Mouse (Mus musculus) right cerebral cortex, postnatal 36 days (tissue): ENCODE measurements around the gene Tnfsf13.

Experiments
- DNase-seq, 2 experiments: peaks; one replicate each; pipeline ENCODE4 v3.0.0; 2022; ENCODE audit warnings: low spot score in 2 of 2, mixed read lengths in 1 of 2

The Tnfsf13 gene

DNA sequence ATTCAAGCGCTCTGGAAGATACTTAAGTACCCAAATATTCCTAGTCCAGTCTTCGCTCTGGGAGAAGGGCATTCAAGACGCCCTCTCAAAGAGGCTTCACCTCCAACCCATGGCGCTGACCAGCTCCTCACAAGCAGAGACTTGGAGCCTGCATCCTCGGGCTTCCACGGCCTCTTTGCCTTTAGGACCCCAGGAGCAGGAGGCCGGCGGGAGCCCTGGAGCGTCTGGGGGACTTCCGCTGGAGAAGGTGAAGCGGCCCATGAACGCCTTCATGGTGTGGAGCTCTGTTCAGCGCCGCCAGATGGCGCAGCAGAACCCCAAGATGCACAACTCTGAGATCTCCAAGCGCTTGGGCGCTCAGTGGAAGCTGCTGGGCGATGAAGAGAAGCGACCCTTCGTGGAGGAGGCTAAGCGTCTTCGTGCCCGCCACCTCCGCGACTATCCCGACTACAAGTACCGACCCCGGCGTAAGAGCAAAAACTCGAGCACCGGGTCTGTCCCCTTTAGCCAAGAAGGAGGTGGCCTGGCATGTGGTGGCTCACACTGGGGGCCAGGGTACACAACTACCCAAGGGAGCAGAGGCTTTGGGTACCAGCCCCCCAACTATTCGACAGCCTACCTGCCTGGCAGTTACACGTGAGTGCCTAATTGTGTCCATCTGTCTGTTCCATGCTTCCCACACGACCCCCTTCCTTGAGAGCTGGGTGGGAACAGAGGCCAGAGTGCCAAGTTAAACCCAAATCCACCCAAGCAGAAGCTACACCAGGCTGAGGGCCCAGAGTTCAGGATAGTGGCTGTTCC is 30.1 kb downstream of the Tnfsf13 start, which contains the start of gene Sox15:
Sox15 (plus strand) TSS at position 51 of the 801 bp plus-strand sequence.
- peak; percentile 50 to 57 for DNase-seq

DNA sequence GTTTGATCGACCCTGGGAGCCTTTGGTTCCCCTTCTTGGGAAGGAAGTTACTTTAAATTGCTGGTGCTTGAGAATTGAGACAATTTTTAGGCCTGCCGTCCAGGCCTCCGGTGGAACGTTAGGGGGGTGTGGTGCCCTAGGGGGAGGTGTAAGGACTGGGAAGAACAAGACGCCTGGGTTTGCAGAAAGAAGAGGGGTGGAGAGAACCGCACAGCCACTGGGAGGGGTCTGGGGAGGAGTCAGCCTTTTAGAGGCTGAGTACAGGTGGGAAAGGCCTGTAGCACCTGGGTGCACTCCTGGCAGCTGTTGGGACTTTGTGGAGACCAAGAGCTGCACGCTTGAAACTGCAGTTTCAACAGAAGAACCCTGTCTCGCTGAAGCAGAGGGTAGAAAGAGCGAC is 30.8 kb downstream of the Tnfsf13 start:
- no peak for DNase-seq

DNA sequence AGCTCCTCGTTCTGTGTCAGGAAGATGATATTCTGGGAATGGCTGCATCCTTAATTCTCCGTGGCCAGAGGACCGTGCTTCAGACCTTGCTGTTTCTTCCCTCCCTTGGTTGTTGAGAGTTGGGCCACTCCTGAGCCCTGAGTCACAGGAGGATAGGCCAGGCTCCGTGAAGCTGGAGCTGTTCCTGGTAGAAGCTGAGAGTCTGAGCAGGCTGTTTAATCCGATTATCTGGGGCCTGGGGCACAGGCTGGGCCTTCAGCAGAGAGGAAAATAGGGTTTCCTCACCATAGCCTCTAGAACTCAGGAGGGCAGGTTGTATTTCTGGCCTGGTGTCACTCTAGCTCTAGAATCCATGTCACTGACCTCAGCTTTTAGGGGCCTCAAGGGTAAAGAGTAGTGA is 32.2 kb downstream of the Tnfsf13 start:
- DNase-seq: no peak

DNA sequence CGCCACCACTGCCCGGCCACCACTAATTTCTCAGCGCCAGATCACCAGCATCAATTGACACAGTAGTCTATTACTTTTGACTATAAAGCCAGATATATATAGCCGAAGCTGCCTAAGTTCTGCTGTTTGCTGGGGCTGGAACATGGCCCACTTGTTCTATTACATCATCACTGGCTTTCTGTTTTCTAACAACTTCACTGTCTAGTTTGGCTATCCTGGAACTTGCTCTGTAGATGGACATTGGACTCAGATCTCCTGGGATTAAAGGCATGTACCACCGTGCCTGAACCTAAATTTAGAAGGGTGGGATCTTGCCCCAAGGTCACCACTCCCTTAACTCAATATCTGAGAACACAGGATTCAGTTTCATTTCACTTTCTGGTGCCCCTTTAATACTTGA is 39.7 kb downstream of the Tnfsf13 start:
- DNase-seq: no peak

DNA sequence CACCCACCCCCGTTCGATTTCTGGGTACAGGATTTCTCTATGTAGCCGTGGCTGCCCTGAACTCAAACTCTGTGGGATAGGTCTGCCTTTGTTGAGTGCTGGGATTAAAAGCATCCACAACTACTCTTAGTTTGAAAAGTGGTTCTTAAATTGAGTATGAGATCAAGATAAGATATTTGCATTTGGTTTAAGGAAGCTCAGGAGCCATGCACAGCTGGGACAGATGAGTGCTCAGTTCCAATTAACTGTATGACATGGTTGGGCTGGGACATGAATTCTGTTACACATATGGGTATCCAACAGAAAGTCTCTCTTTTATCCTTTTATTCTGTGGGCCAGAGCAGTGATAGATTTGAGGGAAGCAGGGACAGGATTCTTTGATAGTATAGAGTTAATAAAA is 50.1 kb downstream of the Tnfsf13 start:
- no peak for DNase-seq

DNA sequence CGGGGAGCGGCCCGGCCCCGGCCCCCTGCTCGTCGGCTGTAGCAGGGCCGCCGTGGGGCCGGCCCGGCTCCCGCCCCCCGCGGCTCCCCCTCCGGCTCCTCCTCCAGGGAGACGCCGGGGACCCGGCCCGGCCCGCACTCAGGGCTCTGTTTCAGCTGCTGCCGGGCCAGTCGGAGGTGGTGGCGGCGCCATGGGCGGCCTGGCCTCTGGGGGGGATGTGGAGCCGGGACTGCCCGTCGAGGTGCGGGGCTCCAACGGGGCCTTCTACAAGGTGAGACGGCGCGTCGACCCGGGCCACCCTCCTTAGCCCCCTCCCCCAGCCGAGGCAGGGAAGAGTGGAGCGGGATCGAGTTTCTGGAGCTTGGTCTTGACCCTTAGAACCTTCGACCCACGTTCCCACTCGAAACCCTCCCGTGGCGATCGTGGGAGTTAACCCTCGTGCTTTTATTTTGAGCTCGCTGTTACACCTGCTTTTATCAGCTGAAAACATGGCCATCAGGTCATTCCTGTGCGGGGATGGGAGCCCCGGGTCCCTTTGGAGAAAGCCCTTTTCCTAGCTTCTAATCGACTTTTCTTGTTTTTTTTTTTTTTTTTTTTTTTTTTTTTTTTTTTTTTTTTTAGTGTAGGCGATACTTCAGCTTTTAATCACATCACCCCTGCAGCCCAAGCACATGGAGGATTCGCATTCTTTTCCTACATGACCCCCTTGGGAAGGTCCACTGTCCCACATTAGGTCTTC is 52.3 kb downstream of the Tnfsf13 start:
- DNase-seq: peak in 1 of 2 experiments; percentile 26
